7 mouse cellular contexts compared by ENCODE assay signal in the genomic region with DNA sequence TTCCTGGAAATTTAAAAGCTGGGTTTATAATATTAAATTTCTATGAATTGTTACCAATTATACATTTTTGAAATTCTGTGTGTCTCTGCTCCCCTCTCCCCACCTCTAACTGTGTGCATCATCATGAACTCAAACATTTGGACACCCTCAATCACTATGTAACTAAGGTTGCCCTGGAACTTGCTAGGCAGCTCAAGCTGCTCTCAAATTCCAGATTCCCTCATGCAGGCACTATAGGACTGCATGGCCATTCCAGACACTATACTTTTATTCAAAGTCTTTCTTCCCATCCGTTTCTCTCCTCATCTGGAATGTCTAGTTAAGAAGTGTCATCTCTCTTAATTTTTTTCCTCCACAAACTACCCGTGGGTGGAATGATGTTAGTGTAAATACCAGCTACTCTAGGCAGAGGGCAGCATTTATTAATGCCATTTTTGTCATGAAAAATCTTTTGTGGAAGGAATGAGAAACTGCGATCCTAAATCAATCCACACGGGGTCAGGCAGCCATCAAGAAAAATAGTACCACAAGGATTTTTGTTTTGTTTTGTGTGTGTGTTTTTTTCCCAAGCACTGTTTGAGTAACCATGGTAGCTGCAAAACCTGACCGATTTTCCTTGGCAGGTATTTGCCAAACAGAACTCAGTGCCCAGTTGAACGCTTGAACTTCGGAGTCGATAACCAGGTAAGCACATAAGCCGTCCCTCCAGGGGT. TPM values are rescaled to one million over a fixed set of nuclear protein-coding genes. Genes with fewer than 3 reads are reported as not detected.
DNase-seq lines count a peak whose midpoint lies in the region; ATAC-seq lines count a peak whose summit lies in the region.

No protein-coding gene starts in this region.

- no peak for ATAC-seq in embryonic facial prominence, embryonic 13.5 days (ENCODE audit: insufficient number of reproducible peaks, insufficient read depth, low FRiP score, low TSS enrichment, low read depth)
- ATAC-seq in hindbrain, embryonic 12.5 days (ENCODE audit: low FRiP score): 0 out of 2 replicates have a peak, but pooled peaks have one; percentile 38
- peak; percentile 57 for ATAC-seq in midbrain, embryonic 11.5 days (ENCODE audit: low FRiP score)

- no peak overlapping the region for H3K9ac ChIP-seq in embryonic facial prominence, embryonic 13.5 days
- H3K9ac ChIP-seq in hindbrain, embryonic 12.5 days: no peak overlapping the region
- no peak overlapping the region for H3K9ac ChIP-seq in midbrain, embryonic 11.5 days (ENCODE audit: low read length)

- H3K36me3 ChIP-seq in embryonic facial prominence, embryonic 13.5 days: no peaks in the 10 kb centered on the region
- no peaks in the 10 kb centered on the region for H3K36me3 ChIP-seq in hindbrain, embryonic 12.5 days
- H3K36me3 ChIP-seq in midbrain, embryonic 11.5 days (ENCODE audit: control insufficient read depth, insufficient read depth, low read length): no peaks in the 10 kb centered on the region

- H3K4me3 ChIP-seq in embryonic facial prominence, embryonic 13.5 days: no peak overlapping the region
- H3K4me3 ChIP-seq in hindbrain, embryonic 12.5 days: no peak overlapping the region
- no peak overlapping the region for H3K4me3 ChIP-seq in midbrain, embryonic 11.5 days (ENCODE audit: low read depth, low read length)

- H3K4me2 ChIP-seq in embryonic facial prominence, embryonic 13.5 days: peak overlapping the region; percentile 12; the same call in 1 of the 2 replicates
- H3K4me2 ChIP-seq in hindbrain, embryonic 12.5 days (replicated peaks): no peak overlapping the region
- no peak overlapping the region for H3K4me2 ChIP-seq in midbrain, embryonic 11.5 days

- WGBS in embryonic facial prominence, embryonic 13.5 days: 37% methylated on average over 9 of the region's 9 CpGs
- 42% methylated on average over 9 of the region's 9 CpGs for WGBS in hindbrain, embryonic 12.5 days
- WGBS in midbrain, embryonic 11.5 days: 38% methylated on average over 9 of the region's 9 CpGs

- no peak overlapping the region for H3K27ac ChIP-seq in embryonic facial prominence, embryonic 13.5 days
- no peak overlapping the region for H3K27ac ChIP-seq in hindbrain, embryonic 12.5 days
- no peak overlapping the region for H3K27ac ChIP-seq in midbrain, embryonic 11.5 days (ENCODE audit: low read depth, low read length)

- H3K9me3 ChIP-seq in embryonic facial prominence, embryonic 13.5 days: no peaks in the 10 kb centered on the region
- H3K9me3 ChIP-seq in hindbrain, embryonic 12.5 days (replicated peaks): no peaks in the 10 kb centered on the region
- H3K9me3 ChIP-seq in midbrain, embryonic 11.5 days (ENCODE audit: control insufficient read depth, low read length): no peaks in the 10 kb centered on the region

- peak; percentile 78 for DNase-seq in Muller cell, postnatal 12 days (ENCODE audit: inconsistent ontology term)
- peak; percentile 33 to 61 for DNase-seq in adrenal gland, postnatal 36 days
- DNase-seq in layer of hippocampus, postnatal 36 days: peak; percentile 23 to 35
- DNase-seq in midbrain, embryonic 11.5 days (ENCODE audit: low spot score, missing footprints): peak; percentile 95
- no peak for DNase-seq in T-cell, adult 2 months (ENCODE audit: low spot score)

- no peaks in the 10 kb centered on the region for H3K27me3 ChIP-seq in embryonic facial prominence, embryonic 13.5 days
- H3K27me3 ChIP-seq in hindbrain, embryonic 12.5 days: no peaks in the 10 kb centered on the region
- H3K27me3 ChIP-seq in midbrain, embryonic 11.5 days (ENCODE audit: control insufficient read depth, insufficient read depth, low read length): no peaks in the 10 kb centered on the region

- no peaks in the 10 kb centered on the region for H3K4me1 ChIP-seq in embryonic facial prominence, embryonic 13.5 days
- H3K4me1 ChIP-seq in hindbrain, embryonic 12.5 days: no peaks in the 10 kb centered on the region
- peaks cover 3% of the 10 kb centered on the region; the same call in 1 of the 2 replicates for H3K4me1 ChIP-seq in midbrain, embryonic 11.5 days (ENCODE audit: control insufficient read depth, insufficient read depth, low read length)

RNA-seq across cellular contexts. Expression of a gene that starts 13.7 kb away (rescaled TPM):
- 1 to 10 TPM; 9.1 to 9.5 TPM for total RNA-seq in adrenal gland, postnatal 36 days (2021)
- polyA plus RNA-seq in embryonic facial prominence, embryonic 13.5 days (2015; fragmentation: Nextera tagmentation; extraction: Ambion mirVana): 2.4 and 2.6 TPM in 2 replicates
- 3.5 and 3.8 TPM in 2 replicates for polyA plus RNA-seq in hindbrain, embryonic 12.5 days (2016; fragmentation: Nextera tagmentation; extraction: Ambion mirVana)
- total RNA-seq in layer of hippocampus, postnatal 36 days (2021): 1 to 10 TPM; 3.7 to 5.0 TPM
- polyA plus RNA-seq in midbrain, embryonic 11.5 days (2014; fragmentation: Nextera tagmentation; extraction: Ambion mirVana): 1.9 and 2.4 TPM in 2 replicates

RNA-seq across cellular contexts. Expression of a gene that starts 15.3 kb away (rescaled TPM):
- under 1 TPM; 0.33 to 0.40 TPM for total RNA-seq in adrenal gland, postnatal 36 days (2021)
- polyA plus RNA-seq in embryonic facial prominence, embryonic 13.5 days (2015; fragmentation: Nextera tagmentation; extraction: Ambion mirVana): not detected in 2 replicates
- polyA plus RNA-seq in hindbrain, embryonic 12.5 days (2016; fragmentation: Nextera tagmentation; extraction: Ambion mirVana): not detected in 2 replicates
- total RNA-seq in layer of hippocampus, postnatal 36 days (2021): not detected
- not detected in 2 replicates for polyA plus RNA-seq in midbrain, embryonic 11.5 days (2014; fragmentation: Nextera tagmentation; extraction: Ambion mirVana)

RNA-seq across cellular contexts. Expression of a gene that starts 16.2 kb away (rescaled TPM):
- total RNA-seq in adrenal gland, postnatal 36 days (2021): not detected
- polyA plus RNA-seq in embryonic facial prominence, embryonic 13.5 days (2015; fragmentation: Nextera tagmentation; extraction: Ambion mirVana): 0.46 and 1.2 TPM in 2 replicates
- polyA plus RNA-seq in hindbrain, embryonic 12.5 days (2016; fragmentation: Nextera tagmentation; extraction: Ambion mirVana): 0.95 and 1.1 TPM in 2 replicates
- not detected for total RNA-seq in layer of hippocampus, postnatal 36 days (2021)
- polyA plus RNA-seq in midbrain, embryonic 11.5 days (2014; fragmentation: Nextera tagmentation; extraction: Ambion mirVana): 0.51 and 0.90 TPM in 2 replicates

RNA-seq across cellular contexts. Expression of a gene that starts 59.8 kb away (rescaled TPM):
- total RNA-seq in adrenal gland, postnatal 36 days (2021): not detected
- polyA plus RNA-seq in embryonic facial prominence, embryonic 13.5 days (2015; fragmentation: Nextera tagmentation; extraction: Ambion mirVana): not detected in 2 replicates
- not detected in 2 replicates for polyA plus RNA-seq in hindbrain, embryonic 12.5 days (2016; fragmentation: Nextera tagmentation; extraction: Ambion mirVana)
- not detected for total RNA-seq in layer of hippocampus, postnatal 36 days (2021)
- not detected in 2 replicates for polyA plus RNA-seq in midbrain, embryonic 11.5 days (2014; fragmentation: Nextera tagmentation; extraction: Ambion mirVana)
